Mouse (Mus musculus) fibroblast of lung, adult 2 months (primary cell): Measurements from ENCODE around the gene Amigo1.
"Not testable (repeated sequence)": the region's sequence is repeated elsewhere in the genome, so short reads cannot be mapped to it uniquely, and the experiment has no call there.

ENCODE experiments used
- DNase-seq: peaks from one replicate; pipeline ENCODE4 v3.0.0-alpha.2; 2011; ENCODE audit warnings: low read depth

Amigo1 gene

GRCm38 (mm10) chr3:108209946-108210770 is 24.0 kb downstream of the Amigo1 start:
- peak; percentile 83 for DNase-seq

- no peak for DNase-seq
These were observed 24.6 kb downstream of the Amigo1 start, which contains the start of gene Atxn7l2 for GRCm38 (mm10) chr3:108210771-108211139. Atxn7l2 (minus strand) TSS chr3:108210934.

DNA sequence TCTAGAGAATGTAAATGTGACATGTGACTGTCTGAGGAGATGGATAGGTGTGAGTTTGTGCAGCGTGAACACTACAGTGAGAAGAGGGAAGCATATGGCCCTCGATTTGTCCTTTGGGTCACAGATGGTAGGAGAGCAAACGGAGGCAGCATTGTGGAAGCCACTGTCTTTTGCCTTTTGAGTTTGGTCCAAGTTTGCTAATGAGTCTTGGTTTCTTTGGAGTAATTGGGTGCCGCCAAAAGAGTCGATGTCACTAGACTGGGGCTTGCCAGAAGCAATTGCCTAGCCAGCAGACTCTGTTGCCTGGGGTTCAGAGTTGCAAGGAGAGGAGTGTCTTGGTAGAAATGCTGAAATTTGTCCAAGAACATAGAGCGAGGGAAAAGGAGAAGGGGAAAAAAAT is 25.7 kb downstream of the Amigo1 start:
- DNase-seq, result no peak

DNA sequence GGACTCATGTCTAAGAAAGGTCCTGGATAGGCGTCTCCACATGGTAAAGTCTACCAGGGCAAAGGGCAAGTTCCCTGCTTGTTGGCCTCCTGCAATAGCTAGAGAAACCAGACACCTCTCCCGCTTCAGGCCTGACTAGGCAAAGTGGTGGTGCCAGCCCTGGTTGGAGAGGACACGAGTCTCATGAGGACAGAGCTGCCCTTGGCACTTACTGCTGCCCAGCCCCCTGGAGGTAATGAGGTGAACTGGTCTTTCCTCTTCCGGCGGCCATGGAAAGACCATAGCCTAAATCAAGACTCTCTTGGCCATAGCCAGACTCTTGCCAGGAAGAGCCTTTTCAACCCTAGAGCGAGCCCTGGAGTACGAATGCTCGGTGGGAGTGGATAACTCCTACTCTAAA is 26.3 kb downstream of the Amigo1 start:
- DNase-seq, result no peak

DNA sequence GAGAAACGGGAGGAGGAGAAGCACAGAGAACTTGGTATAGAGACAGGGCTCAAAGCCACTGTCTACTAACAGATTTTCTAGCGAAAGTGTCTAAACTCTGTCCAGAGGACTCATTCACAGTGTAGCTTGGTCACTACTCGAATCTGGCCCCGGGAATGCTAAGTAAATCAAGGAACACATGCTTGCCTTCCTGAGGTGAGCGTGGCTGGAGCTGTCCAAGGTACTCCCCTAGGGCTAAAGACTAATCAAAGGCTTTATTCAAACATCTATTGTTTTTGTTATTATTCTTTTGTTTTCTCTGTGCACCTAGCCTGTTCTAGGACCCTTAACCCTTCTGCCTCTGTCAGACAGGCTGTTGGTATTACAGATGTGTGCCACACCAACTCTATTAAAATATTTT is 28.6 kb downstream of the Amigo1 start:
- no peak for DNase-seq

DNA sequence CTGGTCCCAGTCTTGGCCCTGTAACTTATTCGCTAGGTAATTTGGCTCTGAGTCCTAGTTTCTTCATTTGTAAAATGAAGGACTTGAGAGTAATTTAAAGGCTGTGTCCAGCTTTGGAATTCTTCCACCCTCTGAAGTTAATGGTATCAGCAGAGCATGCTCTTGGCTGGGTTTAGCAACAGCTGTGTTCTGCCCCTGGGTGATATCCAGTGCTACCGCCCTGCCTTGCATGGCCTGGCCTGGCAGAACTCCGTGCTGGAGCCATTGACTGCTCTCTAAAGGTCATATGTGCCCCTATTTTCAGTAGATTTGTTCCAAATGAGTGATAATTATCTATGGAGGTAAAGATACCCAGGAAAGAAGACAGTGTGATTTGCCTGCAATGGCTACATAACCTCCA is 34.5 kb downstream of the Amigo1 start:
- no peak for DNase-seq

- no peak for DNase-seq
These were observed 39.8 kb downstream of the Amigo1 start for GRCm38 (mm10) chr3:108225711-108226557.

DNA sequence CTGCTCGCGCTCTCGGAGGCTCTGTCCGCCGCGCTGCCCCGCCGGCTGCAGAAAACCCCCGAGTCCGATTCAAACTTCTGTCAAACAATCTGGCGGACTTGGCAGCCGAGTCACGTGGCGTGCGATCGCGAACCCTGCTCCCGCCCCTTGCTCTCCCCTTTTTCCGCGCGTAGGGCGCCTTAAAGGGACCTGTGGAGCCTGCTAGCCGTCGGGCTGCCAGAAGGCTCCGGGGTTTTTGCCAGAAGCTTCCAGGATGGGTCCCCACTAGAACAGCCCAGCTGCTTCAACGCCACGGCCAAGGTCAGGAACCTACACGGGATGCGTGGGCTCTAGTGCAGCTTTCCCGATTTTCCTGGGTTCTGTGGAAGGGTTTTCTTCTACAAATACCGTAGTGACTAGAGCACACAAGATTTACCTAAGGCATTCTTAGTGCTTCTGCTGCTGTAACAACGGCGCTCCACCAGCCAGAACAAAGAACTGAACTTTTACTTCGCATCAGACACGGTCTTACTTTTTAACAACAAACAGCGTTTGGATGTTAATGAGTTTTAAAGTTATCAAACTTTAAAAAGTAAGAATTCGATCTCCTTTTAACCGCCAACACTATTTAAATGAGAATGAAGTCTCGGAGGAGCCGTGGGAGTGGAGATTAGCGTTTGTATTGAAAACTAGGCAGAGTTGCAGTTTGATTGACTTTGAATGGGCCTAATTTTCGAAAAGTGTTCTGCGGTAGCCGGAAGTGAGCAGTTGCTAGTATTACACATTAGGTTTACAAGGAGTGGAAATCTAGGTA is 40.6 kb downstream of the Amigo1 start, which contains the start of gene Sypl2:
TSS of gene Sypl2 (minus strand) at position 91 of the 793 bp plus-strand sequence.
- no peak for DNase-seq

DNA sequence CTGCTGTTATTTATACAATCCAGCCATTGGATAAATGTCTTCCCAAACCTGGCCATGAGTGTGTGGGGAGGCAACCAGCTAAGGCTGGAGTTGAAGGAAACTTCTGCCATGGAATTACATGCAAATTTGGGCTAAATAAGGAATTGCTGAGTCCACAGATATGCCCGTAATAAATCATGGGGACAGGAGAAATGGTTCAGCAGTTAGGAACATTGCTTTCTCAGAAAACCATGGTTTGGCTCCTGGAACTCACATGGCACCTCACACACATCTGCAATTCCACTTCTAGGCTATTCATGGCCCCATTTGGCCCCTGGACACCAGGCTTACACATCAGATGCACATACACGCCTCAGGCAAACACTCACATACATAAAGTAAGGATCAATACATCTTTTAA is 41.4 kb downstream of the Amigo1 start:
- DNase-seq, result no peak

DNA sequence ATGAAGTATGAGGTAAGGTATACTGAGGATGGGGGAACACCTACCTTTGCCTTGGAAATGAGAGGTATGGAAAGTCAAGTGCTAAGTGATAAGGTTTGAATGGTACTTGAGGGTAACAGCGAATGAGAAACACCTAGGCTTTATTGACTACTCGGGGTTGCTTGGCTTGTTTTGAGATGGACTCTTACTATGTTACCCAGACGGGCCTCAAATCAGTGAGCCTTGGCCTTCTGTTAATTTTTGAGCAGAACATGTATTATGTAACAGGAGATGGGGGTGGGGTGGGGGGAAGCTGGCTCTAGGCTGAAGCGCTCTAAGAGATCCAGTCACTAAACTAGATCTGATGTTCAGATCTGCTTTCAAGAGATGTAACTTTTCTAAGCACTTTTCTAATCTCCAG is 45.5 kb downstream of the Amigo1 start:
- DNase-seq, result no peak

- not testable (repeated sequence) for DNase-seq
These were observed 51.5 kb downstream of the Amigo1 start for GRCm38 (mm10) chr3:108237474-108238102.

GRCm38 (mm10) chr3:108241243-108241839 is 55.2 kb downstream of the Amigo1 start:
- DNase-seq, result no peak
